Mouse (Mus musculus) left cerebral cortex, adult 18-20 months (tissue): ENCODE results near the gene Ankrd26. TPM values are rescaled to one million over a fixed set of nuclear protein-coding genes. Genes with fewer than 3 reads are reported as not detected.
"Not testable (repeated sequence)": the region's sequence is repeated elsewhere in the genome, so short reads cannot be mapped to it uniquely, and the experiment has no call there.

ENCODE experiments used
- DNase-seq, 2 experiments: peaks; one replicate each; pipeline ENCODE4 v3.0.0; 2021 to 2022; ENCODE audit warnings: low spot score in 2 of 2, mixed read lengths in 1 of 2
- long read RNA-seq, 2 experiments: library from polyadenylated mRNA; stranded (forward); transcript quantifications; one replicate each; pipeline ENCODE4 v2.0.0; 2021
- total RNA-seq, 2 experiments: library from RNA; stranded (reverse); gene quantifications; 2 replicates each; pipeline ENCODE4 v1.2.3; 2021

The Ankrd26 gene
- total RNA-seq: 10 to 100 TPM; 11.5 to 13.2 TPM
- long read RNA-seq, experiment 1, partial matches to known transcripts: 1 of 6 reads
- long read RNA-seq, experiment 1, other reads (novel, unspliced or antisense): 5 of 6 reads
- long read RNA-seq, experiment 2, full-length matches to known transcripts: 2 of 3 reads
- long read RNA-seq, experiment 2, partial matches to known transcripts: 0 of 3 reads
- long read RNA-seq, experiment 2, other reads (novel, unspliced or antisense): 1 of 3 reads

DNA sequence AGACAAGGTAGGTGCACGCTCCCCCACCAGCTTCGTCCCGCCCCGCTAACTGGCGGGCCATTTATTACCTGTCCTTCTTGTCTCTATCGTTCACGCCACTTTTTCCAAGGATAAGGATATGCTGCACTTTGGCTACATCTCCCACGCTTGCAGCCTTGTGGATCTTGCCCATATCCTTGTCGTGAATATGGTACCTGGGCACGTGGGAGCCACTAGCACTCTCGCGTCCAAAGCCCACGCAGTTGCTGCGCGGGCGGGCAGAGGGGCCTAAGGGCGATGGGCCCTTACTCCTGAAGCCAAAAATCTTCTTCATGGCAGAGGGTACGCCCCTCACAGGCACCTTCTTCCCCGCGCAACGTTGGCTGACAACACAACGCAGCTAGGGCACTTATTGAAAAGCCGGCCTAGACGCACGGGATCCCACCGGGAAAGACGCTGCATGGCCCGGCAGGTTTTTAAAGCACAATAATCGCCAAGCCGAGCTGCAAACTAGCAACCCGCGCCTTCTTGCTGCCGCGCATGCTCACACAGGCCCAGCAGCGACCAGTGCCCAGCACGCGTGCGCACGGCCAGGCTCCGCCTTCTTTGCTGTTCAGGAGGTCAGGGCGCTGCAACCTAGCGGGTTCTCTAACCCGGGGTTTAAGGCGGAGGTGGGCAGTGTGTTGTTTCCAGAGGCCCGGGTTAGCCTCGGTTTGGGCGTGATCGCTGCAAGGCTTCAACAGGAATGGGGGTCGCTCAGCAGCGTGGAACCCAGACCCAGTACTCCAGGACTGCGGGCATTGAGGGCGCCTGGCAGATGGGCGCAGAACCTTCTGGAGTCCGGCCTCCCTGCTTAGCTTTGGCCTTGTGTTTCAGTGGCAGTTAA lies at the start of gene Ankrd26:
TSS of gene Ankrd26 (minus strand) at position 482 of the 865 bp plus-strand sequence.
- peak; percentile 90 to 95 for DNase-seq

DNA sequence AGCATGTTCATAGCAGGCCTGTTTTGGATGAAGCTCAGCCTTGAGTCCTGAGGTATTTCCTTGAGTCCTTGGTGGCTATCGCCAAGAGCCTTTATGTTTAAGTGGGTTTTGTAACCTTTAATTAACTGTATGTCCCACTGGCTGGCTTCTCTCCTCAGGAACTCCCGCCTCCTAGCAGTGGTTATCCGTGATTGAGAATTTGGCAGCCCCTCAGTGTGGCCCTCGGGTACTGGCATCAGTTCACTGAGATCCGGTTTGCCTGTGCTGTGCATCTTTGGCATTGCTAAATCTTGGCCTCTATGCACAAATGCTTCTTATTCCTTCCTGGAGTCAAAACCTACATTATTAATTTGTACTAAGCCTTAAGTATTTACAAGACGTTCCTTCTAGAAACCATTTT lies 46.9 kb upstream of the Ankrd26 start:
- no peak for DNase-seq

- DNase-seq: no peak
These were observed 43.9 kb upstream of the Ankrd26 start for GRCm38 (mm10) chr6:118605974-118606373.

GRCm38 (mm10) chr6:118603825-118604224 lies 41.8 kb upstream of the Ankrd26 start:
- DNase-seq: no peak

- DNase-seq: no peak
These were observed 33.6 kb upstream of the Ankrd26 start for GRCm38 (mm10) chr6:118595681-118596055.

- peak; percentile 36 to 52 for DNase-seq
These were observed 33.0 kb upstream of the Ankrd26 start for GRCm38 (mm10) chr6:118594833-118595680.

DNA sequence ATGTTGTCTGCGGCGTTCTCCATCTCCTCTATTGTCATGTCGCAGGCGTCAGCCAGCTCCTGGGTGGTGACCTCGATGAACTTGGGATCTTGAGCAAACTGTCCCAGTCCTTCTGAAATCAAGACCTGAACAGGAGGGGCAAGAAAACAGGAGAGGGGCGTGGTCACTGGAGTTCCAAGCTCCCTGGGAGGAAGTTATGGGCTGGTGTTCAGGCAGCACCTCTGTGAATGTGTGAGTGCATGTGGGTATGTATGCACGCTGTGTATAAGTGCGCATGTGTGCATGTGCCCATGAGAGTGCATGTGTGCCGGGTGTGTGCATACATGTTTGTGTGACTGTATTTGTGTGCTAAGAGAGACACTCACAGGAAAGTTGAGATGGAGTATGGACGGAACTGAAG lies 32.0 kb upstream of the Ankrd26 start:
- DNase-seq: no peak

- DNase-seq: no peak
These were observed 31.5 kb upstream of the Ankrd26 start for GRCm38 (mm10) chr6:118593377-118594061.

DNA sequence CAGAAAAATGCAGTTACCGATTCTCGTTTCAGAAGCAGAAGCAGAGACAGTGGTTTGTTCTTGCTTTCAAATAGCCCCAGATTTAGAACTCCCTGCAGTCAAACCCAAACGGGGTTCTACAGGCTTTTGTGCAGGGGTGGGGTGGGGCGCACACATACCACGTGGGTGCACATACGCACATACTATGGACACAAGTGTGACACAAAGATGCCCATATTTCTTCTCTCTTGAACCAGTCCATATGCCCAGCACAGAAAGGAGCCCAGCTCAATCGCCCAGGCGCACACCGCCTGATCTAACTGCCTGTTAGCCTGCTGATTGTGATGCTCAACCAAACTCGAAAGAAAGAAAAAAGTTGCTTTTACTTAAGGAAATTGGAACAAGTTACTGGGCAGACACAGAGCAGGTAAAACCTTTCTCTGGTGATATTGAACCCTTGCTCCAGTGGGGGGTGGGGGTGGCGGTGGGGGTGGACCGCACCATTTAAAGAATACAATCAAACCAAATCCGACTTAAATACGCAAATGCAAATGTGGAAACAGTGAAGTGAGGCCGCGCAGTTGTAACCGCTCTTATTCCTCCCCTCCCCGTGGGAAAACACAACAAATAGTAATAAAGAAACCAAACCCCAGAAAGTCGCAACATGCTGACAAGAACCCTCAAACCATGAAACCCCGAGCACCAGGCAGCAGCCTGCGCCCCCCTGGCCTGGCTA lies 30.8 kb upstream of the Ankrd26 start:
- DNase-seq: no peak

- not testable (repeated sequence) for DNase-seq
These were observed 16.7 kb upstream of the Ankrd26 start for GRCm38 (mm10) chr6:118578741-118579140.

GRCm38 (mm10) chr6:118574351-118574750 lies 12.3 kb upstream of the Ankrd26 start:
- DNase-seq: no peak

DNA sequence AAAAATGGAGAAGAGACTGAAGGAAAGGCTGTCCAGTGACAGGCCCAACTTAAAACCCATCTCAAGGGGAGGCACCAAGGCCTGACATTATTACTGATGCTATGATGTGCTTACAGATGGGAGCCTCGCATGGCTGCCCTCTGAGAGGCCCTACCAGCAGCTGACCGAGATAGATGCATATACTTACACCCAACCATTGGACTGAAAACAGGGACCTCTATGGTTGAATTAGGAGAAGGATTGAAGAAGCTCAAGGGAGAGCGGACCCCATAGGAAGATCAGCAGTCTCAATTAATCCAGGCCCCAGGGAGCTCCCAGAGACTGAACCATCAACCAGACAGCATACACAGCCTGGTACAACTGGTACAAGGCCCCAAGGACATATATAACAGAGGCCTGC lies 5.8 kb upstream of the Ankrd26 start:
- DNase-seq: no peak

- DNase-seq: no peak
These were observed 801 bp downstream of the Ankrd26 start for GRCm38 (mm10) chr6:118561225-118561624.

DNA sequence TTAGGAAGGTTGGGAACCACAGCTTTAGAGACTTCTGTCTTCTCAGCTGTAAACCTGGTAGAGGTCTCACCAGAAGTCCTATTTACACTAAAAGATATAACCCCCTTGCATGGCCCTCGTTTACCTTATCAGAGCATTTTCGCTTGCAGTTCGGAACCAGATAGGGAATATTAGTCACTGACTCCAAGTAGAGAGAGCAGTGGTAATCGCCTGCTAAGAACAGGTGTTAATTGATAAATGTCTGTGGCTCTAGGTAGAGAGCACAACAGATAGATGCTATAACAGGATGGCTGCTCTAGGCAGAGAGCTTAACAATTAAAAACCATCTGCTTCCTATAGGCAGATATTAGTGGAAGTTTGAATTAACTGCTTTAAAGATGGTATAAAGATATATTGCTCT lies 23.4 kb downstream of the Ankrd26 start:
- no peak for DNase-seq

- not testable (repeated sequence) for DNase-seq
These were observed 24.8 kb downstream of the Ankrd26 start for GRCm38 (mm10) chr6:118537201-118537600.

GRCm38 (mm10) chr6:118535321-118535720 lies 26.7 kb downstream of the Ankrd26 start:
- no peak for DNase-seq

DNA sequence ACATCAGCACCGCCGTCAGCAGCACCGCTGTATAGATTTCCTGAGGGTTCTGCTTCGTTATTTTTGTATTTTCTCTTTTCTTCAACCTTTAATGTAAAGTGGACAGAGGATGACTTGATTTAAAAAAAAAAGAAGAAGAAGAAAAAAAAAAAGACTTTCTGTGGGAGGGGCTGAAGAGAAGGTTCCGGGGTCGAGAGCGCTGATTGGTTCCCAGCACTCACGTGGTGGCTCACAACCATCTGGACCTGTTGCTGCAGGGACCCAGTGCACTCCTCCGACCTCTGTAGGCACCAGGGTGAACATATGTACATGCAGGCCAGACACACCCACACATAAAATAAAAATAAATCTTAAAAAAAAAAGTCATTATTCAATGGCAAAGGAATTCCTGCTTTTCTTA lies 28.6 kb downstream of the Ankrd26 start:
- DNase-seq: no peak

DNA sequence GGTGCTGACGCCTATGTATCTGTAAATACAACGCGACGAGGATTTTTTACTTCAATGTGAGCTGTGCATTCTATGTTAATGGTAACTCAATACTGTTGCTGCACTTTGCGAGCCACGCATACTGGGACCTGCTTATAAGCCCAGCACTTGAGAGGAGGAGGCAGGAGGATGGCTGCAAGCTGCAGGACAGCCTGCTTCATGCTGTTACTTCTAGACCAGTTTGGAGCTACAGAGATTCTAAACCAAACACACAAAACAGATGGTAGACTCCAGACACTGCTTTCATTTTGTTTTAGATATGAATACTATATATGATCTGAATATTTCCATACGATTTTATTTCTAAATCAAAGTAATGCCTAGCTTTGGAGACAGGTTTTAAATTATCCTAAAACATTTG lies 41.4 kb downstream of the Ankrd26 start:
- no peak for DNase-seq

DNA sequence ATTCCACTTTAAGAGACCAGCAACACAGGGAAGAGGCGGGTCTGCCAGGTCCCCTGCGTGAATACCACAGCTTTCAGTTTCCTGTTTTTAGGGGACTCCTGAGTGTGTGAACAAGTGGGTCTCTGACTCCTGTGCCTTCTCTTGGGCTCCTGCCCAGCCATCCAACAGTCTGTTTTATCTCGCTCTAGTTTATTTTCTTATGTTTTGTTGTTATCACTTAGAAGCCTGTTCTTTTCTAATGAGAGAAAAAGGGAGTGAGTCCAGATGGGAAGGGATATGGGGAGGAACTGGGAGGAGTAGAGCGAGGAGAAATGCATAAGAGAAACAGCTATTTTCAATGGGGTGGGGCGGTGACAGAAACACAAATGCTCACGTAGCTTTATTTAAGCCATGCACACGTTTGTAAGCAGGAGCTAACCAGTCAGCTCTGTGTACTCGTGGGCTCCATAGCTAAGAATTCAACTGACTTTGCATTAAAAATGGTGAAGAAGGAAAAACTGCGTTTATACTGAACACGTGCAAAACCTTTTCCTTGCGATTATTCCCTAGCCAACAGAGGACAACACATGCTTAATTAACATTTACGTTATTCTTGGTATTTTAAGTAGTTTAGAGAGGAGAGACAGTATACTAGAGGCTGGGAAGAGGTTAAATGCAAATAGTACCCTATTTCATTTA lies 48.6 kb downstream of the Ankrd26 start:
- no peak for DNase-seq

DNA sequence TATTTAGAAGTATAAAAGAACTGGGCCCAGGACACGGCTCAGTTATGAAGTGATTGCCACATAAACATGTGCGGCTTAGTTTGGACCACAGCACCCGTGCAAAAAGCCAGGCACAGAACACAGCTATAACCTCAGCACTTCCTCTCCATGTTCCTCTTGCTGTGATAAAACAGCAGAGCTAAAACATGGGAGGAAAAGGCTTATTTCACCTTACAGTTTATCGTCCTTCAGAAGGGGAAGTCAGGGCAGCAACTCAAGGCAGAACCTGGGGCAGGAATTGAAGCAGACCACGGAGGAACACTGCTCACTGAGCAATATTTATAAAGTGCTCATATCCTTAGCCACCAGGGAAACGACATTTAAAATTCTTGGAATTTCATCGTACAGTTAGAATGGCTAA lies 63.0 kb downstream of the Ankrd26 start:
- no peak for DNase-seq
